ENCODE assay signal across 19 mouse cellular contexts in the genomic region with DNA sequence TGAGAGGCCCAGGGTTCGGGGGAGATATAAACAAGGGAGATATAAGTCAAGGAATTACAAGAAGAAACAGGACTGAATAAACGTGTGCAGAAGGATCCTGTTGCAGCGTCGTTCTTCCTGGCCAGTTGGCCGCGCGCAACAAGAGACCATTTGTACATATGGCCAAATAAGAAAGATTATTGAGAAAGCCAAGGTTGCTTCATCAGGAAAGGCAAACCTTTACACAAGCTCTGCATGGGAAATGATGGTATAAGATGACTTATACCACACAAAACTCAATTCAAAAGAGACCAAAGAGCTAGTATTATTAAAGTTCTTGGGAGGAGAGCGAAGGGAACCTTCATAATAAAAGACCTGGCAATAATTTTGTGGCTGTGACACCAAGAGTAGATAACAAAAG.
"Had no signal": no experiment of that assay in that cellular context is flagged by ENCODE, and none has a peak within 500 bp of the region (broad histone marks: within the 10 kb centered on the region; RNA-seq: fewer than 3 reads in every experiment).

No protein-coding gene starts in this region.

- ATAC-seq: liver, postnatal 0 days; lung, postnatal 0 days; midbrain, embryonic 15.5 days had no signal

- H3K9ac ChIP-seq: liver, embryonic 13.5 days; liver, embryonic 15.5 days; liver, postnatal 0 days; lung, embryonic 15.5 days; midbrain, embryonic 12.5 days; midbrain, embryonic 15.5 days; neural tube, embryonic 12.5 days had no signal

- H3K9me3 ChIP-seq: liver, embryonic 13.5 days; liver, embryonic 15.5 days; lung, embryonic 15.5 days; megakaryocyte, embryonic 14.5 days; midbrain, embryonic 12.5 days; midbrain, embryonic 15.5 days; neural tube, embryonic 12.5 days had no signal

- H3K27me3 ChIP-seq: liver, embryonic 13.5 days; liver, embryonic 15.5 days; lung, embryonic 15.5 days; midbrain, embryonic 12.5 days; midbrain, embryonic 15.5 days; neural tube, embryonic 12.5 days had no signal

- H3K4me1 ChIP-seq: liver, embryonic 13.5 days; liver, embryonic 15.5 days; lung, embryonic 15.5 days; midbrain, embryonic 12.5 days; midbrain, embryonic 15.5 days; neural tube, embryonic 12.5 days had no signal

- H3K27ac ChIP-seq: liver, embryonic 13.5 days; liver, embryonic 15.5 days; lung, embryonic 15.5 days; macrophage; midbrain, embryonic 12.5 days; midbrain, embryonic 15.5 days; neural tube, embryonic 12.5 days had no signal

- H3K4me2 ChIP-seq: liver, embryonic 13.5 days; liver, embryonic 15.5 days; lung, embryonic 15.5 days; midbrain, embryonic 12.5 days; midbrain, embryonic 15.5 days; neural tube, embryonic 12.5 days had no signal

- DNase-seq: liver, embryonic 13.5 days; liver, postnatal 0 days; lung, adult 2 months; lung, postnatal 14 days; lung, postnatal 36 days; right cerebral cortex, postnatal 25 days; right cerebral cortex, postnatal 4 days; spleen, adult 18-20 months; thymus, adult 18-20 months; thymus, postnatal 14 days; thymus, postnatal 36 days had no signal

- H3K4me3 ChIP-seq: liver, embryonic 13.5 days; liver, embryonic 15.5 days; lung, embryonic 15.5 days; megakaryocyte, embryonic 14.5 days; midbrain, embryonic 12.5 days; midbrain, embryonic 15.5 days; neural tube, embryonic 12.5 days had no signal

- H3K36me3 ChIP-seq: liver, embryonic 13.5 days; liver, embryonic 15.5 days; lung, embryonic 15.5 days; midbrain, embryonic 12.5 days; midbrain, embryonic 15.5 days; neural tube, embryonic 12.5 days had no signal
